Mouse (Mus musculus) kidney, postnatal 10 days (tissue): ENCODE results near the gene Exoc6b.

ENCODE experiments used
- DNase-seq: peaks from one replicate; pipeline ENCODE4 v3.0.0; 2021; ENCODE audit warnings: mixed read lengths

Exoc6b gene

DNA sequence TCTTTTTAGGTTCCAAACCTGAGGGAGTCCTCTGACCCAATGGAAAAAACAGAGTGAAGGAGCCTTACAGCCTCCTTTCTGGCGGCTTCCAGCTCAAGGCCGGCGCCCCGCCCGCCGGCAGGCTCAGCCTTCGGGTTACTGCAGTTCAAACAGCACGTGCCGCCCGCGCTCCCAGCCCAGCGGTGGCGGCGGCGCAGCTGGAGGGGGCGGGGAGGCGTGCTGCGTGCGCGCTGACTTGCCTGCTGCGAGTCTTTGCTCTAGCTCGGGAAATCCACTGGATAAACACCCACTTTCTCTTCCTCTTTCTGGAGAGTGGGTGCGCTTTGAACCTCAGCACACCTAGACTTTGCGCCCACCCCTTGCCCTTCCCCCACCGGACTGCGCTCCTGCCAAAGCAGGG, 485.9 kb downstream of the Exoc6b start:
- DNase-seq: peak; percentile 87

DNA sequence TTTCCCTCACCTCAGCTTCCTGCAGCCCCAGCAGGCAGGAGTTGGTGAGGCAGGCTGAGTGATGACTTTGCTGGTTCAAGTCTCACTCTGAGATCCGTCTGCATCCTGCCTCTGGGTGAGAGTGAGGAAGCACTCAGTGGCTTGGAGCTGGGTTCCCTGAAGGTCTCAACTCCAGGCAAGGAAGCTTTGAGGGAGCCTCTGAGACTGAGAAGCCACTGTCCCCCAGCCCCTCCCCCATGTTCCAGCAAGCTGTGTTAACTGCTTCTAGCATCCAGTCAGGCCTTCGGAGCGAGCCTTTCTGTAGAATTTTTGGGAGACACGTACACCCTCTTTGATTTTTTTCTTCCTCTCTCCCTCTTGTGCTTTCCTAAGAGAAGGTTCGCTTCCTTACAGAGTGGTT, 486.5 kb downstream of the Exoc6b start:
- DNase-seq: no peak

DNA sequence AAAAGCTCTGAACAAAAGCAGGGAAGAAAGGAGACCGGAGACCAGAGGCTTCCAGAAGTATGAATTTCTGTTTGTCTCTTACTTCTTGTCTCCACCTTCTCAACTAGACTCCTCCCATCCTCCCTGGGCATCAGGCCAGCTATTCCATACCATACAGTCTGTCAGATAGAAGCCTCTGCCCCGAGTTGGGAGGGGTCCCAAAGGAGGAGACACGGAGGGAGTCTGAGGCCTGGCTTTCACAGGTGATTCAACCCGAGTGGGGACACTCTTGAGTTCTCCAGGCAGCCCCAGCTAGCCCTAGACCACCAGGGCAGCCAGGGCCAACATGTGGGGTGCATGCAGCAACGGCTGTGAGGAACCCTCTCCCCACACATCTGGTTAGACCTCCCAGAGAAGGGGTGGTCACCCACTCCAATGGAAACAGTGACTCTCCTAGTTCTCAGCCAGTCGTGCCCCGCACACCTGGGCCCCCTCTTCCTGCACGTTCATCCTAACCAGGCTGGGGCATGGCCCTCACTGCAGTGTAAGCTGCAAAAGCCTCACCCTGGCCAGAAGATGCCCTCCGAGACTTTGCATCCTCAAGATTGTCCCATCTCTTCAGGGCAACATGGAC, 487.4 kb downstream of the Exoc6b start:
- peak; percentile 33 for DNase-seq

DNA sequence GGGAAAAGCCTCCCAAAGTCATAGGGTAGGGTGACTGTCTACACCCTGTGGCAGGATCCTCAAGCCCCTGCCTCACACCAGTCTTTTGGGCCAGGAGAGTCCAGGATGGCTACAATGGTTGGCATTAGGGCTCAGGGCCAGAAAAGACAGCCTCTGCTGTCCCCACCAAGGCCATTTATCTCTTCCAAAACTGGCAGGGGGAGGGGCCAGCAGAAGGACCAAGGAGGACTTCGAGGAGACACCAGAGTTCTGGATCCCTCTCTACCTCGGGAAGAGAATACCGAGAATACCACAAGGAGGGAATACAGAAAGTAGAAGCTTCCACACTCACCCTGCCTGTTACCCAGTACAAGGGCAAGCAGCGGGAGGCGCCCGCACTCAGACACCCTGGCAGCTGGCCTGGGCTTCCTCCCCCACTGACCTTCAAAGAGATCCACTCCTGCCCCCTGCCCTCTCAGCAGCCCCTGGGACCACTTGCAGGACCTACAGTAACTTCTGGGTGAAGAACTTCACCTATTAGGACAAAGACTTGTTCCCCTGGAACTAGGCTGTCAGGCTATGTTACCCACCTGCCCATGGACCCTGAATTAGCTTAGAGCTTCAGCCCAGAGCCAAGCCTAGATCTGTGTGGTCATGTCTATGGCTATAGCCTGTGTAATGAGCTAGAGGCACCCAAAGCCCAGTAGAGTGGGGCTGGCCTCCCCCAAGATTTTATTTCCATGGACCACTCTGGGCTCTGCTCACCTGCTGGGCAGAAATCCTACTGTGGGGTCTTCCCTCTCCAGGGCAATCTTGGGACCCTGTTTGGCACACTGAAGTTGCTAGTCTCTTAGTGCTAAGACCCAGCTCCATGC, 488.1 kb downstream of the Exoc6b start:
- DNase-seq: no peak

DNA sequence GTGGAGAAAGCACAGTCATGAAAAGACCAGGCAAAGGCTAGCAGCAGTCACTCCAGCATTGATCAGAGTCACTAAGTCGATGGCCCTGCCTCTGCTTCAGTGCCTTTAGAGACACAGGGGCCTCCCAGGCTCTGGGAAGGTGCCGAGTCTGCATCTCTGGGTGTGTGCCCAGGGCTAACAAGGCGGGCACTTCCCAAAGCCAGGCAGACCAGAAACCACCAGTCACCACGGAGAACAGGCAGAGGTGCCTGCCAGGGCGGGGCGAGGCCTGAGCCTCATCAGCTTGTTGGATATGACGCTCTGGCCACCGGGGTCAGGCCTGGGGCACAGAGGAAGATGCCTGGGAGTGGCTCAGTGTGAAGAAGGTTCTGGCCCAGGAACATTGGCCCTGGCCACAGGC, 489.8 kb downstream of the Exoc6b start:
- DNase-seq: no peak

DNA sequence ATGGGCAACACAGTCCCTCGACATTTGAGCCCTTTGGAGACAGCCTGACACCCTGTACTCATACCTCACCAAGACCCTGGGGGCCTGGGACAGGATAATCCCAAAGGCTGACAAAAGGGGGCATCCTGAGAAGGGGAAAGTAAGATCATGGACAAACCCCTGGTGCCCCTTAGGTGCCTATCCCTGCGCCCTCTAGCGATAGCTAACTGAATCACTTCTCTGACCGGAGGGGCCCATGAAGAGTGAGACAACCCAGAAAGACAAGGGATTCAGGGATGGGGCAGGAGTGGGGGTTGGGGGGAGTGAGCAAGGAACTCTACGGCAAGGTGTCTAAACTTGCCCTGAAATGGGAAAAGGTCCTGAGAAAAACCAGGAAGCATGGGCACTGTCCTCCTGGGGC, 490.4 kb downstream of the Exoc6b start:
- peak; percentile 52 for DNase-seq

DNA sequence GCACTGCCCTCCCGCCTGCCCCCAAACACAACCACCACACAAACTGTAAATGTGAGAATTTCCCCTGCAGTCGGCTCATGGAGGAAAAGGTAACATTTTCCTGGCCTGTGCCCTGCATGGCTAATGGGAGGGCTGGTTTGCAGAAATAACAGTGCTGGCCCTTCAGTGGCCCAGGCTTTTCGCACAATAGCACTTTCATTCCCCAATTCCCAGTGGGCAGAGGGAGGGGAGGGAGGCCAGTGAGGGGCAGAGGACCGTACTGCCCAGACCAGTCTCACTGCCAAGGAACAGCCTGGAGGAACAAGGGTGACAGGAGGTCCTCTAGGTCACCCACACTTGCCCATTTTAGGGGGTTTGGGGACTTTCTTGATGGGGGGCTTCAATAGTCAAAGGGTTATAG, 491.4 kb downstream of the Exoc6b start:
- DNase-seq: no peak

DNA sequence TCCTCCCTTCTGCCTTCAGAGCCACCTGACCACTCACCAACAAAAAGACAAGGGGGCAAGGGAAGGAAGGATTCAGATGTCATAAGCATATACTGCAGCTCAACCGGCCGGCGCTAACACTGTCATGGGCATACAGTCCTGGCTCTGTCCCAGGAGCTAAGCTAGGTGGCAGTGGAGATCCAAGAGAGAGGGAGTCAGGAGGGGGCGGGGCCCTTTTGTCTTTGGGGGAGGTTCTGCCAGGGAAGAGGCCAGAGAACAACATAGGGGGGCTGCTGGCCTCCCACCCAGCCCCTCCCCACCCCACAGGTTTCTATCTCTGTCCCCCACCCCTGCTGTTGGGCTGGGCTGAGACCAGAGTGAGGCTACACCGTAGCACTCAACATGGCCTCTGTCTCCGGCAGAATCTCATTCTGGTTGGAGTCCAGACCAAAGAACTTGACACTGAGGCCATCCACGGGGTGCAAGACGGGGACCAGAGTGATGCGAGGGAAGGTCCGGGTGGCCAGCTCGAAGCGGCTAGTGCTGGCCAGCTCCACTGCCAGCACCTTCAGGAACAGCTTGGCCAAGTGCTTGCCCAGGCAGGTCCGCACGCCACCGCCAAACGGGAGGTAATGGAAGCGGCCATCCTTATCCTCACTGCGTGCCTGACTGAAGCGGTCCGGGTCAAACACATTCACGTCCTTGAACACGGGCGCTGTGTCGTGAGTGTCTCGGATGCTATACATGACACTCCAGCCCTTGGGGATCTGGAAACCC, 495.2 kb downstream of the Exoc6b start:
- peak; percentile 58 for DNase-seq

DNA sequence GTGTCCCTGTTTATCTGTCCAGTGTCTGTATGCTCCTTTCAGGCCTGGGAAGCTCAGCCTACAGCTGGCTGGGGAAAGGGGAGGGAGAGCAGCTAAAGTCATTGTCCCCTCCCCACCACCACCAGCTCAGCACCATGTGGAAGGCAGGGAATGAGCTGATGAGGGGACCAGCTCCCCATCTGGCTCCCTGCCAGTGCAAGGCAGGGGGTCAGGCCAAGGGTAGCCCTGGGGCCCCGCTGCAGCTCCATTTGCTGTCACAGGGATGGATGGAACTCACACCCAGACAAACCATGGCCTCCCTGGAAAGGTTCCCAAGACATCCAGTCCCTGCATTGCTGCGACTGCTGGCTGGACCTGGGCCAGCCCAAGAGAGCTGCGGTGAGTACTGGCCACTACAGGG, 499.3 kb downstream of the Exoc6b start:
- DNase-seq: no peak

DNA sequence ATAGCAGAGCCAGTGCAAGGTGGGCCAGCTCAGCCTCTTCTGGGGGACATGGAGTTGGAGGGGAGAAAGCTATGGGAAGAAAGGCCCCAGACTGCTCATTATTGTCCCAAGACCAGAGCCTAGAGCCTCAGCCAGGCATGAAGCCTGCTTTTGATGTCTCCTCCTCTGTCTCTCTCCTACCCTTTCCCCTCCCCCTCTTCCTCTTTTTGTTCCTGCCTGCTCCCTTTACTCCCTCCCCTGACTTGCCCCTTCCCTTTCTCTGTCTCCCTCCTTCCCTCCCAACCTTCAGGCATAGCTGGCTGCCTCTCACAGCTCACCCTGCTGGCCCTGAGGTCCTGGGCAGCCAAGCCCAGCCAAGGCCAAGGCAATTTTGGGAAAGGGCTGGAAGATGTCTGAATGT, 499.7 kb downstream of the Exoc6b start:
- DNase-seq: no peak

DNA sequence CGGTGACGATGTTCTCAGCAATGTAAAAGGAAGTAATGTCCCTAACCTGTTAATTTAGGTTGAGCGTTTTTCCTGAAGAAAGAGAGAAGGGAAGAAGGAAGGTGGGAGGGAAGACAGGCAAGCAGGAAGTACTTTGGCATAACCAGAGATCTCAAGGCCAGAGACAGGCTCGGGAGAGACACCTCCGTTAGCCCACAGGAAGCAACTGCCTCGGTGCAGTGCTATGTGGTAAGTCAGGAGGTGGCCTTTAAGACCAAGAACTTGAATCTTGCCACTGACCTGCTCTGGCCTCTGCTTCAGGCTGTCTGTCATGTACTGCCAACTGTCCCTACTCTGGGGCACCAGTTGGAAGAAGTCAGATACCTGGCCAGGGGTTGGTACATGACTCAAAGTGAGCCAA, 500.4 kb downstream of the Exoc6b start:
- no peak for DNase-seq
